Mouse (Mus musculus): ENCODE results near the gene Zfp770. TPM values are rescaled to one million over a fixed set of nuclear protein-coding genes. Genes with fewer than 3 reads are reported as not detected.
A peak's percentile ranks its signal among the peaks of the same experiment; 100 is the strongest.

The Zfp770 gene
- total RNA-seq, 2 experiments from 2014 or later, result 11.5 to 13.0 TPM

GRCm38 (mm10) chr2:114146864-114147458 lies 54.3 kb downstream of the Zfp770 start:
- no peak for ATAC-seq (replicated peaks; ENCODE audit: low FRiP score, low TSS enrichment, poor library complexity, severe bottlenecking)

GRCm38 (mm10) chr2:114145315-114145801 lies 55.9 kb downstream of the Zfp770 start:
- peak; percentile 57; the same call in 1 of the 2 replicates for ATAC-seq (replicated peaks; ENCODE audit: low FRiP score, low TSS enrichment, poor library complexity, severe bottlenecking)

- no peak for ATAC-seq (replicated peaks; ENCODE audit: low FRiP score, low TSS enrichment, poor library complexity, severe bottlenecking)
These were observed 56.4 kb downstream of the Zfp770 start for GRCm38 (mm10) chr2:114144915-114145314.

GRCm38 (mm10) chr2:114143842-114144241 lies 57.4 kb downstream of the Zfp770 start:
- ATAC-seq (replicated peaks; ENCODE audit: low FRiP score, low TSS enrichment, poor library complexity, severe bottlenecking), result no peak

Other genes with a start within 250 kb of the Zfp770 start
- not detected in 2 replicates for gene Gjd2, start 187.8 kb downstream of the Zfp770 start, total RNA-seq (2014; fragmentation: Nextera tagmentation)
- not detected in 2 replicates for gene Gjd2, start 187.8 kb downstream of the Zfp770 start, total RNA-seq (2017)
- gene Actc1, start 147.9 kb downstream of the Zfp770 start, total RNA-seq (2014; fragmentation: Nextera tagmentation), result not detected in 2 replicates
- not detected in 2 replicates for gene Actc1, start 147.9 kb downstream of the Zfp770 start, total RNA-seq (2017)
- gene Aqr, start 14.4 kb downstream of the Zfp770 start, total RNA-seq (2014; fragmentation: Nextera tagmentation), result 74.2 and 75.4 TPM in 2 replicates
- 68.5 and 74.9 TPM in 2 replicates for gene Aqr, start 14.4 kb downstream of the Zfp770 start, total RNA-seq (2017)

Measured in megakaryocyte-erythroid progenitor cell, adult 5-6 weeks (primary cell).